ENCODE assay signal across 8 mouse cellular contexts in the genomic region with DNA sequence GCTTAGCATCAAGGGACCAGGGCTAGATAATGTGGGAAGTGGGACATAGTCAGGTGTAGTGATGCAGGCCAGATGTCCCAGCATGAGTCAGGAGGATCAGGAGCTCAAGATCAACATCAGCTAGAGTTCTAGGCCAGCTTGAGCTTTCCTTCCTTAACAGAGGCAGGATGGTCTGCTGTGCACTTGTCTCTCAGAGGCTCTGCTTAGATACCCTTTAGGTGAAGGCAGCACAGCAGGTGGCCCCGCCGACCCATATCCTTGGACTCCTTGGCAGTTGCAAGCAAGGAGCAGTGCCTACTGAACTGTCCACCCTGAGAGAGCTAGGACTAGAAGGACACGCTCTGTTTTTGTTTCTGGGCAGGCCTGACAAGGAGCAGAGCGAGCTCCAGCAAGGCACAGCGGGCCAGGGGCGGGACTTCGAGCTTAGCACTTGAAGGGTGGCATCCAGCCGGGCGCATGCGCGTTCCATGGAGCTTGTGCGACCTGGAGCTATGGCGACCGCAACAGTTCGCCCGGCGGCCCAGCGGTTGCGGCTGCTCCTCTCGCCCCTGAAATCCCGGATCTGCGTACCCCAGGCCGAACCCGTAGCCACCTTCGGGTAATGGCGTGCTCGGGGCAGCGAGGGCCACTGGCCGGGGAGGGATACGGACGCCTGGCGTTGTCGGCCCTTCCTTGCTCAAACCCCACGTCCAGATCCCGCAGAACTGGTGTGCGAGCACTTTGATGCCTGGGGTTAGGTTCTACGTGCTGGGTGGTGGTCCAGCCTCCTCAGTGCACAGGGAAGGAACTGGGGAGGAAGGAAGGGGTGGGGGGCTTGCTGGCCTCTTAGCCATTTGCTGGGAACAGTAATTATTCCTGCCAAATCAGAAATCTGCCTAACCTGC. TPM values are rescaled to one million over a fixed set of nuclear protein-coding genes. Genes with fewer than 3 reads are reported as not detected.
DNase-seq lines count a peak whose midpoint lies in the region; ATAC-seq and TF ChIP-seq lines count a peak whose summit lies in the region.

TSS of gene Bphl (plus strand) at position 426 of the 884 bp plus-strand sequence.

- peak; percentile 61 for TF ChIP-seq POLR2A in ES-Bruce4 (IDR thresholded peaks at IDR 0.05; ENCODE audit: insufficient read depth, low read length)

- WGBS in forebrain, embryonic 13.5 days, result under 1% methylated on average over 37 of the region's 37 CpGs
- under 1% methylated on average over 37 of the region's 37 CpGs for WGBS in large intestine, adult 2 months
- 2% methylated on average over 37 of the region's 37 CpGs for WGBS in liver, postnatal 0 days (ENCODE audit: insufficient replicate concordance)
- under 1% methylated on average over 37 of the region's 37 CpGs for WGBS in neural tube, embryonic 14.5 days

- H3K27ac ChIP-seq in ES-Bruce4 (ENCODE audit: insufficient read depth, low read length), result no peak within 1 kb of the TSS
- H3K27ac ChIP-seq in forebrain, embryonic 13.5 days, result peak within 1 kb of the TSS; percentile 83
- peak within 1 kb of the TSS; percentile 80 for H3K27ac ChIP-seq in liver, postnatal 0 days (ENCODE audit: low read depth)
- peak within 1 kb of the TSS; percentile 83 for H3K27ac ChIP-seq in neural tube, embryonic 14.5 days (ENCODE audit: low read depth, low read length)

- intact Hi-C loops in heart, postnatal 10 days (cut with DNase I), result no loop called here

- H3K36me3 ChIP-seq in ES-Bruce4 (ENCODE audit: control insufficient read depth, insufficient read depth, low read length, poor library complexity, severe bottlenecking), result no peaks in the 10 kb centered on the region
- peaks cover 18% of the 10 kb centered on the region for H3K36me3 ChIP-seq in forebrain, embryonic 13.5 days (ENCODE audit: poor library complexity, severe bottlenecking)
- H3K36me3 ChIP-seq in liver, postnatal 0 days (replicated peaks; ENCODE audit: insufficient read depth, low read length), result peaks cover 16% of the 10 kb centered on the region
- 0 out of 2 replicates have a peak, but pooled peaks cover 7% of the 10 kb centered on the region for H3K36me3 ChIP-seq in neural tube, embryonic 14.5 days (ENCODE audit: control insufficient read depth, insufficient read depth, low read length)

- peaks cover 3% of the 10 kb centered on the region for H3K4me1 ChIP-seq in ES-Bruce4 (ENCODE audit: control insufficient read depth, insufficient read depth, low read length)
- H3K4me1 ChIP-seq in forebrain, embryonic 13.5 days, result peaks cover 23% of the 10 kb centered on the region
- peaks cover 23% of the 10 kb centered on the region for H3K4me1 ChIP-seq in liver, postnatal 0 days (ENCODE audit: insufficient read depth)
- H3K4me1 ChIP-seq in neural tube, embryonic 14.5 days (ENCODE audit: control insufficient read depth, insufficient read depth, low read length), result peaks cover 9% of the 10 kb centered on the region

- no peaks in the 10 kb centered on the region for H3K9me3 ChIP-seq in ES-Bruce4 (replicated peaks; ENCODE audit: control insufficient read depth, insufficient read depth, low read length, poor library complexity, severe bottlenecking)
- H3K9me3 ChIP-seq in forebrain, embryonic 13.5 days (replicated peaks), result no peaks in the 10 kb centered on the region; the same call in 1 of the 2 replicates
- H3K9me3 ChIP-seq in liver, postnatal 0 days (ENCODE audit: low read length), result no peaks in the 10 kb centered on the region
- H3K9me3 ChIP-seq in neural tube, embryonic 14.5 days (ENCODE audit: control insufficient read depth, low read length), result no peaks in the 10 kb centered on the region

- H3K4me3 ChIP-seq in ES-Bruce4 (ENCODE audit: low read depth, low read length), result peak within 1 kb of the TSS; percentile 73
- H3K4me3 ChIP-seq in forebrain, embryonic 13.5 days, result peak within 1 kb of the TSS; percentile 75
- peak within 1 kb of the TSS; percentile 81 for H3K4me3 ChIP-seq in liver, postnatal 0 days (ENCODE audit: low read depth, low read length)
- H3K4me3 ChIP-seq in neural tube, embryonic 14.5 days (ENCODE audit: low read depth, low read length), result peak within 1 kb of the TSS; percentile 69

- peak; percentile 94 to 95 for DNase-seq in heart, postnatal 10 days
- DNase-seq in large intestine, adult 2 months (ENCODE audit: low read depth, low spot score), result peak; percentile 79
- DNase-seq in liver, postnatal 0 days, result peak; percentile 92
- peak; percentile 93 for DNase-seq in testis, postnatal 10 days (ENCODE audit: low spot score)

- peak; percentile 95 for ATAC-seq in cerebellum, adult (ENCODE audit: insufficient number of reproducible peaks, low FRiP score, low TSS enrichment)
- ATAC-seq in forebrain, embryonic 13.5 days, result peak; percentile 98
- ATAC-seq in liver, postnatal 0 days, result peak; percentile 82
- peak; percentile 97 for ATAC-seq in neural tube, embryonic 14.5 days (ENCODE audit: low read depth)

- peak within 1 kb of the TSS; percentile 84 for H3K4me2 ChIP-seq in forebrain, embryonic 13.5 days
- H3K4me2 ChIP-seq in liver, postnatal 0 days (ENCODE audit: low read depth, low read length), result peak within 1 kb of the TSS; percentile 88
- peak within 1 kb of the TSS; percentile 91 for H3K4me2 ChIP-seq in neural tube, embryonic 14.5 days (ENCODE audit: low read depth, low read length)

- no peaks in the 10 kb centered on the region for H3K27me3 ChIP-seq in ES-Bruce4 (ENCODE audit: control insufficient read depth, insufficient read depth, low read length, poor library complexity, severe bottlenecking)
- H3K27me3 ChIP-seq in forebrain, embryonic 13.5 days, result no peaks in the 10 kb centered on the region
- no peaks in the 10 kb centered on the region for H3K27me3 ChIP-seq in liver, postnatal 0 days (ENCODE audit: insufficient read depth, low read length)
- no peaks in the 10 kb centered on the region for H3K27me3 ChIP-seq in neural tube, embryonic 14.5 days (ENCODE audit: control insufficient read depth, insufficient read depth, low read length)

- TF ChIP-seq CTCF in ES-Bruce4 (IDR thresholded peaks at IDR 0.05; ENCODE audit: low read depth, low read length), result no peak
- no peak for TF ChIP-seq CTCF in liver, postnatal 0 days (IDR thresholded peaks at IDR 0.05; ENCODE audit: low read depth)

- H3K9ac ChIP-seq in ES-Bruce4 (ENCODE audit: low read depth, poor library complexity, severe bottlenecking), result peak within 1 kb of the TSS; percentile 59
- peak within 1 kb of the TSS; percentile 92 for H3K9ac ChIP-seq in forebrain, embryonic 13.5 days
- peak within 1 kb of the TSS; percentile 93 for H3K9ac ChIP-seq in liver, postnatal 0 days (replicated peaks)
- H3K9ac ChIP-seq in neural tube, embryonic 14.5 days (replicated peaks; ENCODE audit: low read depth, low read length), result peak within 1 kb of the TSS; percentile 91

- no peak for TF ChIP-seq EP300 in ES-Bruce4 (IDR thresholded peaks at IDR 0.05; ENCODE audit: insufficient read depth, low read depth, low read length)
- no peak for TF ChIP-seq EP300 in liver, postnatal 0 days (IDR thresholded peaks at IDR 0.05; ENCODE audit: low read depth)

RNA-seq across cellular contexts. Expression of gene Bphl, which starts in this region (rescaled TPM):
- 15.7 and 25.9 TPM in 2 replicates for polyA plus RNA-seq in ES-Bruce4 (2011; ENCODE audit: insufficient read depth, insufficient read length, low read depth, missing spikeins)
- polyA plus RNA-seq in forebrain, embryonic 13.5 days (2015; fragmentation: Nextera tagmentation; extraction: Ambion mirVana), result 36.5 and 37.6 TPM in 2 replicates
- 10 to 100 TPM; 30.4 to 33.8 TPM for total RNA-seq in heart, postnatal 10 days (2021)
- 22.2 and 24.3 TPM in 2 replicates for polyA plus RNA-seq in large intestine, adult 2 months (2012; rRNA removed)
- polyA plus RNA-seq in liver, postnatal 0 days (2015; fragmentation: Nextera tagmentation; extraction: Ambion mirVana), result 95.6 and 107 TPM in 2 replicates
- polyA plus RNA-seq in neural tube, embryonic 14.5 days (2014; fragmentation: Nextera tagmentation; extraction: Ambion mirVana), result 41.3 and 41.6 TPM in 2 replicates
